Mouse (Mus musculus): ENCODE results near the gene Gm16867.
"Not testable (repeated sequence)": the region's sequence is repeated elsewhere in the genome, so short reads cannot be mapped to it uniquely, and the experiment has no call there.

- not testable (repeated sequence) for TF ChIP-seq POLR2A (IDR thresholded peaks at IDR 0.05; ENCODE audit: insufficient read depth, low read depth, low read length); CTCF (IDR thresholded peaks at IDR 0.05)
Measured at GRCm38 (mm10) chr14:69544033-69544432, 40.9 kb upstream of the Gm16867 start.

Data from heart, adult 2 months (tissue).